Mouse (Mus musculus) liver, adult 2 months (tissue): Measurements from ENCODE around the gene Tbc1d19.

Experiments used
- CTCF ChIP-seq: fragments of 200-500 bp; IDR thresholded peaks from 2 replicates; pipeline ENCODE4 v1.5.1; 2011; ENCODE audit warnings: low read depth, low read length, control low read depth
- POLR2A ChIP-seq: fragments of 200-500 bp; IDR thresholded peaks from 2 replicates; pipeline ENCODE4 v1.6.1; 2011; ENCODE audit warnings: low read length, control low read depth; ENCODE audit not compliant: insufficient read depth; ENCODE audit errors: extremely low read depth

DNA sequence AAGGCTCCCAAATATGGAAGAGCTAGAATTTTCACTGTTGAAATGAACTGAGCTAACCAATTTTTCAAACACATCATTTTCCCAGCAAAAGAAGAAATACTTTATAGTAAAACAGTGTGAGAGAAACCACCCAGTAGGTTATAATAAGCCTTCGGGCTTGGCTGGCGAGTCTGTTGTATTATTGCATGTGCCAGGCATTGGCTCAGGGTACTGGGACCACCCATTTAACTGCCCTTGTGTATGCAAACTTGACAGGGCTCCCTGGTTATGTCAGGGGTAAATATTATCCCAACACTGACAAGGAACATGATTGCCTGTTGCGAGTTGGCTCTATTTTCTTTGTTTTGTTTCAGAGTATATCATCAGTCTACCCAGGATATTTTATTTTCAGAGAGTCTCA, 48.5 kb upstream of the Tbc1d19 start:
- TF ChIP-seq CTCF: no peak
- no peak for TF ChIP-seq POLR2A
